Mouse (Mus musculus) testis, adult 2 months (tissue): ENCODE data around the gene Ttc6.

ENCODE experiments used
- CTCF ChIP-seq: fragments of 200-500 bp; IDR thresholded peaks from 2 replicates; pipeline ENCODE4 v1.5.1; 2012; ENCODE audit warnings: low read depth, mild to moderate bottlenecking, inconsistent platforms, low read length, moderate library complexity; ENCODE audit not compliant: control insufficient read depth, insufficient read depth, insufficient replicate concordance
- POLR2A ChIP-seq: fragments of 200-500 bp; IDR thresholded peaks from 2 replicates; pipeline ENCODE4 v1.6.1; 2012; ENCODE audit warnings: low read depth, mild to moderate bottlenecking, inconsistent platforms, low read length, moderate library complexity; ENCODE audit not compliant: control insufficient read depth

- TF ChIP-seq POLR2A (no peak), CTCF (no peak)
These were observed 51.2 kb downstream of the Ttc6 start for GRCm38 (mm10) chr12:57615137-57615536.
